Mouse (Mus musculus) forebrain, embryonic 11.5 days (tissue): ENCODE data around the gene Fat3. TPM values are rescaled to one million over a fixed set of nuclear protein-coding genes. Genes with fewer than 3 reads are reported as not detected.

Source experiments
- ATAC-seq: fragments of 200-750 bp; cut with Nextera tagmentation; replicated peaks from 2 replicates; pipeline ENCODE4 v1.8.0; 2017; ENCODE audit warnings: moderate TSS enrichment; ENCODE audit not compliant: low FRiP score
- DNase-seq: peaks from one replicate; pipeline ENCODE4 v3.0.0-alpha.2; 2017; ENCODE audit warnings: low spot score
- H3K27ac ChIP-seq: fragments of 300-500 bp; sonication (generic); 2 replicates; pipeline ENCODE4 v1.5.1; 2014; ENCODE audit warnings: low read depth, low read length
- H3K27me3 ChIP-seq: fragments of 300-500 bp; sonication (generic); 2 replicates; pipeline ENCODE4 v1.6.1; 2014; ENCODE audit warnings: mild to moderate bottlenecking, low read length, mixed read lengths; ENCODE audit not compliant: control insufficient read depth, insufficient read depth
- H3K36me3 ChIP-seq: fragments of 300-500 bp; sonication (generic); 2 replicates; pipeline ENCODE4 v1.6.1; 2014; ENCODE audit warnings: mild to moderate bottlenecking, low read length, moderate library complexity, mixed read lengths; ENCODE audit not compliant: control insufficient read depth, insufficient read depth
- H3K4me1 ChIP-seq: fragments of 300-500 bp; sonication (generic); replicated peaks from 2 replicates; pipeline ENCODE4 v1.6.1; 2014; ENCODE audit warnings: low read length, mixed read lengths; ENCODE audit not compliant: control insufficient read depth, insufficient read depth
- H3K4me2 ChIP-seq: fragments of 300-500 bp; sonication (generic); 2 replicates; pipeline ENCODE4 v1.6.1; 2014; ENCODE audit warnings: low read depth, mild to moderate bottlenecking, low read length, moderate library complexity, mixed read lengths; ENCODE audit not compliant: severe bottlenecking
- H3K4me3 ChIP-seq: fragments of 300-500 bp; sonication (generic); 2 replicates; pipeline ENCODE4 v1.5.1; 2014; ENCODE audit warnings: low read depth, low read length
- H3K9ac ChIP-seq: fragments of 300-500 bp; sonication (generic); 2 replicates; pipeline ENCODE4 v1.6.1; 2014; ENCODE audit warnings: low read length
- H3K9me3 ChIP-seq: fragments of 300-500 bp; sonication (generic); 2 replicates; pipeline ENCODE4 v1.6.1; 2016; ENCODE audit warnings: low read length, mixed read lengths; ENCODE audit not compliant: control insufficient read depth
- WGBS: fragments of 180-500 bp; shearing (Covaris S2); extraction: QIAGEN DNeasy Blood & Tissue Kit; methylation state at CpG from one replicate; pipeline ENCODE4 v1.1.7; 2014; 5-methylcytosine and 5-hydroxymethylcytosine counted together
- polyA plus RNA-seq: library from polyadenylated mRNA; unstranded; fragments of >200 nt; fragmentation: Nextera tagmentation; extraction: Ambion mirVana; gene quantifications from 2 replicates; pipeline ENCODE4 v1.2.1, GENCODE M21; 2014

The Fat3 gene
- polyA plus RNA-seq, 1 experiment from 2014 or later = 12.4 TPM

GRCm38 (mm10) chr9:16293928-16294806 is 206.9 kb downstream of the Fat3 start:
- no peak overlapping the region for H3K4me3 ChIP-seq
- H3K36me3 ChIP-seq = no peaks in the 10 kb centered on the region
- H3K9me3 ChIP-seq = no peaks in the 10 kb centered on the region
- H3K27ac ChIP-seq = peak overlapping the region; percentile 55; the same call in 1 of the 2 replicates
- 55% methylated on average over 6 of the region's 6 CpGs for WGBS
- H3K4me2 ChIP-seq = no peak overlapping the region
- H3K9ac ChIP-seq = no peak overlapping the region
- no peaks in the 10 kb centered on the region; the same call in 1 of the 2 replicates for H3K4me1 ChIP-seq
- peak; percentile 53; the same call in 1 of the 2 replicates for ATAC-seq
- DNase-seq = no peak
- H3K27me3 ChIP-seq = no peaks in the 10 kb centered on the region

DNA sequence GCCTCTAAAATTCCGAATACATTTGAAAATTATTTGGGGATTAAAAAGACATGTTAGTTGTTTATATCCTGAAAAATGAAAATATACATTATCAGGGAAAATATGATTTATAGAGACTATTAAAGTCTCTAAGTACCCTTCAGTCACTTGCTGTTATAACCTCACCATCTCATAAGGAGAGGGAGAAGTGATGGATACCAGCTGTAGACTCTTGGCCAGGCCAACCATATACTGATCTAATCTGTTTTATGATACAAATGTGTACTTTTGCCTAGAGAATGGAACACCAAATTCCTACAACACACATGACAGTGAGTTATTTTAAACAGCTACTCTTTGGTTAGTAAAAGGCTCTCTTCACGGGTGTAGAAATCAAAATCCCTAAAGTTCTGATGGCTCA is 208.6 kb downstream of the Fat3 start:
- no peak overlapping the region for H3K4me3 ChIP-seq
- no peak overlapping the region for H3K9ac ChIP-seq
- H3K4me1 ChIP-seq = no peaks in the 10 kb centered on the region; the same call in 1 of the 2 replicates
- WGBS = 90% methylated on average over 2 of the region's 2 CpGs
- H3K27me3 ChIP-seq = no peaks in the 10 kb centered on the region
- H3K4me2 ChIP-seq = no peak overlapping the region
- no peak for DNase-seq
- ATAC-seq = no peak
- H3K36me3 ChIP-seq = no peaks in the 10 kb centered on the region
- no peaks in the 10 kb centered on the region for H3K9me3 ChIP-seq
- H3K27ac ChIP-seq = no peak overlapping the region

- no peak for DNase-seq
- 91% methylated on average over 2 of the region's 2 CpGs for WGBS
- H3K36me3 ChIP-seq = no peaks in the 10 kb centered on the region
These were observed 210.2 kb downstream of the Fat3 start for GRCm38 (mm10) chr9:16290911-16291310.

GRCm38 (mm10) chr9:16283033-16283432 is 218.1 kb downstream of the Fat3 start:
- Histone ChIP-seq H3K4me1 (no peaks in the 10 kb centered on the region), H3K4me2 (no peak overlapping the region), H3K27ac (no peak overlapping the region), H3K36me3 (no peaks in the 10 kb centered on the region), H3K9ac (no peak overlapping the region), H3K27me3 (no peaks in the 10 kb centered on the region), H3K4me3 (no peak overlapping the region), H3K9me3 (no peaks in the 10 kb centered on the region)
- no peak for DNase-seq
- 87% methylated on average over 1 of the region's 1 CpGs for WGBS
- no peak for ATAC-seq

More at GRCm38 (mm10) chr9:16290911-16291310, 210.2 kb downstream of the Fat3 start:
- Histone ChIP-seq H3K4me1 (no peaks in the 10 kb centered on the region; the same call in 1 of the 2 replicates), H3K27me3 (no peaks in the 10 kb centered on the region), H3K4me3 (no peak overlapping the region), H3K27ac (no peak overlapping the region), H3K9ac (no peak overlapping the region), H3K9me3 (no peaks in the 10 kb centered on the region), H3K4me2 (no peak overlapping the region)
- no peak for ATAC-seq

DNA sequence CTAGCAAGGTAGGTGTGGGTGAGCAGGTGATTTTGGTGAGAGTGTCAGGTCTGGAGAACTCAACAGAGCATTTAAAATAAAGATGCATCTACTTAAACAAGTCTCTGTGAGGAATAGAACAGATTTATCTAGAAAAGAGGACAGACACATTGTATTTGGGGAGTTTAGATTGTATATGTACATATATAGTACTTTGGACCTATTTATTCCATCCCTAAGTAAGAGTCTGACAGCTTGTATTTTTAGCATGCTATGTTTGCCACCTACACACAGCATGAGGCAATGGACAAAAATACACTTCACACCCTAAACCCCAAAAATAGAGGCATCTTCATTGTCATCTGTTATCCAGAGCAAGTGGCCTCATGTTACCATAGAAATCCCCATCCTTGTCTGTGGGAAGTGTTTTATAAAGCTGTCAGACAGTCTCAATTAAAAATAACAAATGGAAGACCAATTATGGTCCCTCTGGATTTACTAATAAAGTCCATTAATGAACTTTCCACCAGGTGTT is 218.7 kb downstream of the Fat3 start:
- no peaks in the 10 kb centered on the region for H3K27me3 ChIP-seq
- no peaks in the 10 kb centered on the region for H3K9me3 ChIP-seq
- no peak overlapping the region for H3K27ac ChIP-seq
- H3K4me1 ChIP-seq = no peaks in the 10 kb centered on the region
- DNase-seq (no peak), ATAC-seq (no peak)
- H3K4me3 ChIP-seq = no peak overlapping the region
- no peak overlapping the region for H3K9ac ChIP-seq
- no peaks in the 10 kb centered on the region for H3K36me3 ChIP-seq
- no peak overlapping the region for H3K4me2 ChIP-seq

DNA sequence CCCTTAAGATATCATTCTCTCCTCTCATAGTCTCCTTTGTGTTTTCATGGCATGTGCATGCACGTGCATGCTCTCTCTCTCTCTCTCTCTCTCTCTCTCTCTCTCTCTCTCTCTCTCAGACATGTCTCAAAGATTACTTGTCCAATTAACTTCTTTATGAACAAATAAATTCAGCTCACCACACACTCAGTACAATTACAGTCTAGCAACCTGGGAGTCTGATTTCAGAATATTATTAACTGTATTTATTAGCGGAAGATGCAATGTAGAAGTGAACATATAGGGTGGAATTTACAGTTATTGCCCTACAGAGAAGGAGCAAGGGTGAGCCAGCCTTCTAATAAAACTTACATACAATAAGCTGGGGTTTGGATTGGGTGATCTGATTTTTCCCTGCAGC is 225.5 kb downstream of the Fat3 start:
- Histone ChIP-seq H3K27me3 (no peaks in the 10 kb centered on the region), H3K4me3 (no peak overlapping the region), H3K27ac (no peak overlapping the region), H3K9ac (no peak overlapping the region), H3K36me3 (no peaks in the 10 kb centered on the region), H3K4me2 (no peak overlapping the region), H3K9me3 (no peaks in the 10 kb centered on the region), H3K4me1 (no peaks in the 10 kb centered on the region)
- ATAC-seq (no peak), DNase-seq (no peak)
- 66% methylated on average over 2 of the region's 2 CpGs for WGBS

DNA sequence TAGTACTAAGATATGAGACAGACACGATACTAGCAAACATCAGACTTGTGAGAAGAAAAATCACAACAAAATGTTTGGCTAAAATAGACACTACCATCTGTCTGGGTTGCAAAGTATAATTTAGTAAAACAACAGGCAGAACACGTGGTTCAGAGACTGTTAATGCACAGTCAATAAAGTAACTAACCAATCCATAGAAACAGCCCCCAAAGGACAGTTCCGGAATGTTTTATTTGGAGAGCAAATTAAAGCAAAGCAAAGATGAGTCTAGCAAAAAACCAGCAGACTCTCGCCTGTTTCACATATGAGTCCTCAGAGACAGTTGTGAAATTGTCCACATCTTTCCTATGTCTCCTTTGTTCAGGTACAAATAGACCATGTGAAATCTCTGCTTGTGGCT is 227.0 kb downstream of the Fat3 start:
- H3K9me3 ChIP-seq = no peaks in the 10 kb centered on the region
- H3K4me3 ChIP-seq = no peak overlapping the region
- 91% methylated on average over 4 of the region's 4 CpGs for WGBS
- DNase-seq (no peak), ATAC-seq (no peak)
- no peaks in the 10 kb centered on the region for H3K4me1 ChIP-seq
- no peak overlapping the region for H3K4me2 ChIP-seq
- no peak overlapping the region for H3K27ac ChIP-seq
- no peaks in the 10 kb centered on the region for H3K27me3 ChIP-seq
- H3K9ac ChIP-seq = no peak overlapping the region
- no peaks in the 10 kb centered on the region for H3K36me3 ChIP-seq

- Histone ChIP-seq H3K27ac (no peak overlapping the region), H3K36me3 (no peaks in the 10 kb centered on the region), H3K9ac (no peak overlapping the region), H3K27me3 (no peaks in the 10 kb centered on the region), H3K4me2 (no peak overlapping the region), H3K9me3 (no peaks in the 10 kb centered on the region), H3K4me1 (no peaks in the 10 kb centered on the region), H3K4me3 (no peak overlapping the region)
- WGBS = 80% methylated on average over 1 of the region's 1 CpGs
- ATAC-seq (no peak), DNase-seq (no peak)
These were observed 228.3 kb downstream of the Fat3 start for GRCm38 (mm10) chr9:16272810-16273209.

DNA sequence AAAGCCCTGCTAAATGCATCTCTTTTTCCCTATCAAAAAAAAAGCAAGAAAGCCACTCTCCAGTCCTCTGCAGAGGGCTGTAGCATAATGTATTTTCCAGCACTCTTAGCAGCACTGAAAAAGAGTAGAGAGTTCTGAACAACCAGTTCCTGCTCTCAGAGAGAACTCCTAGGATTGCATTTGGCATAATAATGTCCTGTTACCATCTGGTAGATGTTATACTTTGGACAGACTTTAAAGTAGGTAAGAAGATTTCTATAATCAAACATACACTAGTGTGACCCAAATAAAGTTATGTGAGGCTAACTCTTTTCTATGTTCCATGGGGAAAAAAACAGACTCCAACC is 230.3 kb downstream of the Fat3 start:
- ATAC-seq = no peak
- H3K4me1 ChIP-seq = no peaks in the 10 kb centered on the region

More for the DNA sequence above, 230.3 kb downstream of the Fat3 start:
- H3K9ac ChIP-seq = no peak overlapping the region
- H3K36me3 ChIP-seq = no peaks in the 10 kb centered on the region
- no peaks in the 10 kb centered on the region for H3K27me3 ChIP-seq
- H3K9me3 ChIP-seq = no peaks in the 10 kb centered on the region
- H3K4me2 ChIP-seq = no peak overlapping the region
- H3K27ac ChIP-seq = no peak overlapping the region
- no peak for DNase-seq
- no peak overlapping the region for H3K4me3 ChIP-seq
